Mouse (Mus musculus) c-Kit-positive CD71-positive TER-119-positive erythroid progenitor cells, embryonic 14.5 days (primary cell): Measurements from ENCODE around the gene Abcc1.

ENCODE experiments used
- DNase-seq: peaks from one replicate; pipeline ENCODE4 v3.0.0-alpha.2; 2013; ENCODE audit warnings: low spot score

The Abcc1 gene

GRCm38 (mm10) chr16:14501649-14502360, 140.4 kb downstream of the Abcc1 start:
- DNase-seq = no peak

- DNase-seq = no peak
Observed at GRCm38 (mm10) chr16:14506461-14506860, 145.1 kb downstream of the Abcc1 start.
